Mouse (Mus musculus): ENCODE measurements around the gene S100a8.
A peak's percentile ranks its signal among the peaks of the same experiment; 100 is the strongest.

The S100a8 gene

GRCm38 (mm10) chr3:90678656-90679055 lies 9.9 kb downstream of the S100a8 start:
- DNase-seq (ENCODE audit: low read depth): no peak

GRCm38 (mm10) chr3:90683929-90684328 lies 15.2 kb downstream of the S100a8 start:
- no peak for DNase-seq (ENCODE audit: low read depth)

- no peak for DNase-seq (ENCODE audit: low read depth)
These were observed 18.1 kb downstream of the S100a8 start for GRCm38 (mm10) chr3:90686835-90687234.

- DNase-seq (ENCODE audit: low read depth): no peak
These were observed 24.7 kb downstream of the S100a8 start for GRCm38 (mm10) chr3:90693496-90693895.

- DNase-seq (ENCODE audit: low read depth): no peak
These were observed 26.8 kb downstream of the S100a8 start, which contains the start of gene S100a9 for GRCm38 (mm10) chr3:90695613-90696012. Gene S100a9 (minus strand): TSS chr3:90695721.

- no peak for DNase-seq (ENCODE audit: low read depth)
These were observed 33.5 kb downstream of the S100a8 start for GRCm38 (mm10) chr3:90702244-90702643.

GRCm38 (mm10) chr3:90708523-90709202 lies 39.9 kb downstream of the S100a8 start:
- peak; percentile 69 for DNase-seq (ENCODE audit: low read depth)

GRCm38 (mm10) chr3:90709591-90710460 lies 41.0 kb downstream of the S100a8 start:
- DNase-seq (ENCODE audit: low read depth): peak; percentile 95
